Mouse (Mus musculus) embryonic facial prominence, embryonic 15.5 days (tissue): ENCODE measurements at regions not wholly inside any gene's neighbourhood (a gene's known extent, or its start where the extent isn't known, plus 50 kb on each side); places are given as distances from the start of the nearest gene placed in this dataset.
A peak's percentile ranks its signal among the peaks of the same experiment; 100 is the strongest.

Experiments used
- ATAC-seq: fragments of 200-750 bp; cut with Nextera tagmentation; 2 replicates; pipeline ENCODE4 v1.8.0; 2017; ENCODE audit warnings: low read depth, moderate TSS enrichment; ENCODE audit not compliant: insufficient number of reproducible peaks, low FRiP score, low TSS enrichment
- H3K27ac ChIP-seq: fragments of 300-500 bp; sonication (generic); replicated peaks from 2 replicates; pipeline ENCODE4 v1.5.1; 2015; ENCODE audit warnings: mild to moderate bottlenecking, inconsistent platforms
- H3K27me3 ChIP-seq: fragments of 300-500 bp; sonication (generic); 2 replicates; pipeline ENCODE4 v1.6.1; 2015; ENCODE audit warnings: inconsistent platforms
- H3K36me3 ChIP-seq: fragments of 300-500 bp; sonication (generic); 2 replicates; pipeline ENCODE4 v1.6.1; 2015; ENCODE audit warnings: mild to moderate bottlenecking, inconsistent platforms
- H3K4me1 ChIP-seq: fragments of 300-500 bp; sonication (generic); 2 replicates; pipeline ENCODE4 v1.6.1; 2015; ENCODE audit warnings: inconsistent platforms
- H3K4me2 ChIP-seq: fragments of 300-500 bp; sonication (generic); replicated peaks from 2 replicates; pipeline ENCODE4 v1.6.1; 2015; ENCODE audit warnings: mild to moderate bottlenecking, inconsistent platforms
- H3K4me3 ChIP-seq: fragments of 300-500 bp; sonication (generic); replicated peaks from 2 replicates; pipeline ENCODE4 v1.5.1; 2015; ENCODE audit warnings: mild to moderate bottlenecking, inconsistent platforms
- H3K9ac ChIP-seq: fragments of 300-500 bp; sonication (generic); 2 replicates; pipeline ENCODE4 v1.6.1; 2015; ENCODE audit warnings: inconsistent platforms
- H3K9me3 ChIP-seq: fragments of 300-500 bp; sonication (generic); replicated peaks from 2 replicates; pipeline ENCODE4 v1.6.1; 2016; ENCODE audit warnings: inconsistent platforms
- WGBS: fragments of 180-500 bp; shearing (Covaris S2); methylation state at CpG from one replicate; pipeline ENCODE4 v1.1.7; 2015; 5-methylcytosine and 5-hydroxymethylcytosine counted together

GRCm38 (mm10) chr4:142358866-142359265, 119.7 kb upstream of the Kazn start:
- Histone ChIP-seq H3K27me3 (no peaks in the 10 kb centered on the region), H3K27ac (no peak overlapping the region), H3K9me3 (no peaks in the 10 kb centered on the region), H3K4me3 (no peak overlapping the region), H3K4me1 (peaks cover 13% of the 10 kb centered on the region), H3K4me2 (no peak overlapping the region; the same call in 1 of the 2 replicates), H3K36me3 (no peaks in the 10 kb centered on the region), H3K9ac (no peak overlapping the region)
- ATAC-seq: no peak
- WGBS: 27% methylated on average over 13 of the region's 13 CpGs

GRCm38 (mm10) chr4:142355387-142355786, 116.2 kb upstream of the Kazn start:
- ATAC-seq: no peak
- WGBS: 83% methylated on average over 8 of the region's 8 CpGs
- Histone ChIP-seq H3K4me2 (no peak overlapping the region), H3K4me3 (no peak overlapping the region), H3K4me1 (peaks cover 13% of the 10 kb centered on the region), H3K27ac (no peak overlapping the region), H3K9me3 (no peaks in the 10 kb centered on the region), H3K36me3 (no peaks in the 10 kb centered on the region), H3K27me3 (no peaks in the 10 kb centered on the region), H3K9ac (no peak overlapping the region)

GRCm38 (mm10) chr4:142353526-142353925, 114.3 kb upstream of the Kazn start:
- Histone ChIP-seq H3K27ac (no peak overlapping the region), H3K4me1 (peaks cover 3% of the 10 kb centered on the region; the same call in 1 of the 2 replicates), H3K4me2 (no peak overlapping the region), H3K4me3 (no peak overlapping the region), H3K27me3 (no peaks in the 10 kb centered on the region), H3K36me3 (no peaks in the 10 kb centered on the region), H3K9ac (no peak overlapping the region), H3K9me3 (no peaks in the 10 kb centered on the region)
- WGBS: 80% methylated on average over 7 of the region's 7 CpGs
- ATAC-seq: no peak

GRCm38 (mm10) chr4:142351831-142352230, 112.6 kb upstream of the Kazn start:
- Histone ChIP-seq H3K4me3 (no peak overlapping the region), H3K9ac (no peak overlapping the region), H3K4me1 (no peaks in the 10 kb centered on the region), H3K9me3 (no peaks in the 10 kb centered on the region), H3K4me2 (no peak overlapping the region), H3K36me3 (no peaks in the 10 kb centered on the region), H3K27ac (no peak overlapping the region), H3K27me3 (no peaks in the 10 kb centered on the region)
- WGBS: 86% methylated on average over 3 of the region's 3 CpGs
- ATAC-seq: no peak

- Histone ChIP-seq H3K36me3 (no peaks in the 10 kb centered on the region), H3K4me1 (0 out of 2 replicates have a peak, but pooled peaks cover 5% of the 10 kb centered on the region), H3K9me3 (no peaks in the 10 kb centered on the region), H3K9ac (no peak overlapping the region), H3K4me3 (no peak overlapping the region), H3K27me3 (no peaks in the 10 kb centered on the region), H3K4me2 (no peak overlapping the region), H3K27ac (no peak overlapping the region)
- ATAC-seq: no peak
- 90% methylated on average over 8 of the region's 8 CpGs for WGBS
Measured at GRCm38 (mm10) chr4:142350986-142351385, 111.8 kb upstream of the Kazn start.

GRCm38 (mm10) chr4:142348910-142349309, 109.7 kb upstream of the Kazn start:
- H3K4me3 ChIP-seq: no peak overlapping the region
- H3K9me3 ChIP-seq: no peaks in the 10 kb centered on the region
- no peak overlapping the region for H3K9ac ChIP-seq
- no peak overlapping the region for H3K27ac ChIP-seq
- H3K27me3 ChIP-seq: no peaks in the 10 kb centered on the region
- WGBS: 48% methylated on average over 6 of the region's 6 CpGs
- no peak overlapping the region for H3K4me2 ChIP-seq
- no peak for ATAC-seq
- 0 out of 2 replicates have a peak, but pooled peaks cover 6% of the 10 kb centered on the region for H3K4me1 ChIP-seq
- no peaks in the 10 kb centered on the region for H3K36me3 ChIP-seq

- H3K27me3 ChIP-seq: no peaks in the 10 kb centered on the region
- WGBS: 48% methylated on average over 19 of the region's 19 CpGs
- ATAC-seq: no peak; the same call in 1 of the 2 replicates
- H3K9me3 ChIP-seq: no peaks in the 10 kb centered on the region
- no peak overlapping the region for H3K4me2 ChIP-seq
- no peak overlapping the region for H3K27ac ChIP-seq
- no peak overlapping the region for H3K4me3 ChIP-seq
- no peak overlapping the region for H3K9ac ChIP-seq
- 0 out of 2 replicates have a peak, but pooled peaks cover 17% of the 10 kb centered on the region for H3K4me1 ChIP-seq
- no peaks in the 10 kb centered on the region for H3K36me3 ChIP-seq
Measured at GRCm38 (mm10) chr4:142342482-142343206, 103.4 kb upstream of the Kazn start.

GRCm38 (mm10) chr4:142341305-142341704, 102.1 kb upstream of the Kazn start:
- Histone ChIP-seq H3K36me3 (no peaks in the 10 kb centered on the region), H3K4me2 (no peak overlapping the region), H3K9me3 (no peaks in the 10 kb centered on the region), H3K4me1 (0 out of 2 replicates have a peak, but pooled peaks cover 15% of the 10 kb centered on the region), H3K27me3 (no peaks in the 10 kb centered on the region), H3K27ac (no peak overlapping the region), H3K4me3 (no peak overlapping the region), H3K9ac (no peak overlapping the region)
- 78% methylated on average over 4 of the region's 4 CpGs for WGBS
- ATAC-seq: no peak

GRCm38 (mm10) chr4:142340057-142340456, 100.9 kb upstream of the Kazn start:
- 0 out of 2 replicates have a peak, but pooled peaks cover 11% of the 10 kb centered on the region for H3K4me1 ChIP-seq
- H3K36me3 ChIP-seq: no peaks in the 10 kb centered on the region
- no peak overlapping the region for H3K9ac ChIP-seq
- H3K9me3 ChIP-seq: 0 out of 2 replicates have a peak, but pooled peaks cover 2% of the 10 kb centered on the region
- ATAC-seq: no peak
- 15% methylated on average over 3 of the region's 3 CpGs for WGBS
- no peaks in the 10 kb centered on the region for H3K27me3 ChIP-seq
- H3K27ac ChIP-seq: no peak overlapping the region
- H3K4me2 ChIP-seq: no peak overlapping the region
- no peak overlapping the region for H3K4me3 ChIP-seq

- no peak overlapping the region for H3K4me2 ChIP-seq
- no peak for ATAC-seq
- H3K9ac ChIP-seq: no peak overlapping the region
- H3K4me1 ChIP-seq: 0 out of 2 replicates have a peak, but pooled peaks cover 11% of the 10 kb centered on the region
- 0 out of 2 replicates have a peak, but pooled peaks cover 2% of the 10 kb centered on the region for H3K9me3 ChIP-seq
- H3K27ac ChIP-seq: no peak overlapping the region
- 85% methylated on average over 8 of the region's 8 CpGs for WGBS
- no peak overlapping the region for H3K4me3 ChIP-seq
- no peaks in the 10 kb centered on the region for H3K27me3 ChIP-seq
- H3K36me3 ChIP-seq: no peaks in the 10 kb centered on the region
Measured at GRCm38 (mm10) chr4:142337701-142338100, 98.5 kb upstream of the Kazn start.

GRCm38 (mm10) chr4:142336943-142337342, 97.7 kb upstream of the Kazn start:
- ATAC-seq: 0 out of 2 replicates have a peak, but pooled peaks have one; percentile 8
- Histone ChIP-seq H3K4me2 (no peak overlapping the region), H3K27me3 (no peaks in the 10 kb centered on the region), H3K36me3 (no peaks in the 10 kb centered on the region), H3K27ac (no peak overlapping the region), H3K4me1 (0 out of 2 replicates have a peak, but pooled peaks cover 11% of the 10 kb centered on the region), H3K9ac (no peak overlapping the region), H3K4me3 (no peak overlapping the region), H3K9me3 (0 out of 2 replicates have a peak, but pooled peaks cover 2% of the 10 kb centered on the region)
- WGBS: 61% methylated on average over 2 of the region's 2 CpGs
